8 mouse cellular contexts compared by ENCODE assay signal in genomic region chr19:38836438-38837170, GRCm38 (mm10). TPM values are rescaled to one million over a fixed set of nuclear protein-coding genes. Genes with fewer than 3 reads are reported as not detected.
A peak's percentile ranks its signal among the peaks of the same experiment; 100 is the strongest.
DNase-seq lines count a peak whose midpoint lies in the region; ATAC-seq lines count a peak whose summit lies in the region.

Gene Tbc1d12 (plus strand): TSS chr19:38836579.

- H3K4me3 ChIP-seq in hindbrain, embryonic 12.5 days: peak within 1 kb of the TSS; percentile 89

- peak within 1 kb of the TSS; percentile 87 for H3K9ac ChIP-seq in hindbrain, embryonic 12.5 days

- H3K27me3 ChIP-seq in hindbrain, embryonic 12.5 days: no peaks in the 10 kb centered on the region

- under 1% methylated on average over 90 of the region's 101 CpGs for WGBS in hindbrain, embryonic 12.5 days

- ATAC-seq in hindbrain, embryonic 12.5 days (ENCODE audit: low FRiP score): peak; percentile 93

- H3K36me3 ChIP-seq in hindbrain, embryonic 12.5 days: no peaks in the 10 kb centered on the region

- H3K27ac ChIP-seq in hindbrain, embryonic 12.5 days: peak within 1 kb of the TSS; percentile 92

- peak within 1 kb of the TSS; percentile 60 for H3K4me2 ChIP-seq in hindbrain, embryonic 12.5 days (replicated peaks)

- H3K4me1 ChIP-seq in hindbrain, embryonic 12.5 days: peaks cover 6% of the 10 kb centered on the region; the same call in 1 of the 2 replicates

- peak; percentile 93 for DNase-seq in Muller cell, postnatal 12 days (ENCODE audit: inconsistent ontology term)
- DNase-seq in cerebellum, adult 9-11 months: peak; percentile 93
- DNase-seq in frontal cortex, adult 2 months (ENCODE audit: extremely low spot score in 1 of 2, low spot score in 1 of 2): peak; percentile 68 to 91
- DNase-seq in layer of hippocampus, postnatal 14 days (ENCODE audit: low spot score in 2 of 2): peak; percentile 84 to 89
- DNase-seq in lung, postnatal 14 days: peak; percentile 95
- DNase-seq in retina, adult 2 months (ENCODE audit: low read depth, low spot score): peak; percentile 93
- peak; percentile 82 to 84 for DNase-seq in thymus, postnatal 36 days

- H3K9me3 ChIP-seq in hindbrain, embryonic 12.5 days (replicated peaks): no peaks in the 10 kb centered on the region

RNA-seq across cellular contexts. Expression of gene Tbc1d12, which starts in this region (rescaled TPM):
- polyA plus RNA-seq in frontal cortex, adult 2 months (2012; rRNA removed): 8.4 and 9.1 TPM in 2 replicates
- polyA plus RNA-seq in hindbrain, embryonic 12.5 days (2016; fragmentation: Nextera tagmentation; extraction: Ambion mirVana): 5.6 and 6.1 TPM in 2 replicates
- 10 to 100 TPM; 14.2 to 15.1 TPM for total RNA-seq in layer of hippocampus, postnatal 14 days (2021)

Comparison
In these comparisons a context has a peak if more than half of its experiments do, and no peak if none do; other contexts are left out.
1. Peak in every context shown above with its lines: DNase-seq, ATAC-seq, H3K4me3 ChIP-seq and H3K27ac ChIP-seq.